Mouse (Mus musculus): ENCODE data around the gene Tcf7l1. TPM values are rescaled to one million over a fixed set of nuclear protein-coding genes. Genes with fewer than 3 reads are reported as not detected.

Gene Tcf7l1
- polyA plus RNA-seq, 1 experiment from 2014 or later: 7.0 TPM

GRCm38 (mm10) chr6:72778779-72779776 lies 10.0 kb downstream of the Tcf7l1 start:
- no peak overlapping the region for H3K4me3 ChIP-seq (replicated peaks)
- no peak for ATAC-seq (ENCODE audit: low FRiP score)
- no peaks in the 10 kb centered on the region for H3K27me3 ChIP-seq (replicated peaks)
- H3K4me2 ChIP-seq: no peak overlapping the region
- H3K4me1 ChIP-seq: no peaks in the 10 kb centered on the region
- no peaks in the 10 kb centered on the region for H3K36me3 ChIP-seq
- 91% methylated on average over 15 of the region's 15 CpGs for WGBS
- no peak overlapping the region for H3K9ac ChIP-seq (replicated peaks)
- no peak overlapping the region for H3K27ac ChIP-seq (replicated peaks)
- H3K9me3 ChIP-seq (replicated peaks): no peaks in the 10 kb centered on the region

GRCm38 (mm10) chr6:72777212-72777611 lies 11.8 kb downstream of the Tcf7l1 start:
- H3K4me1 ChIP-seq: no peaks in the 10 kb centered on the region
- 95% methylated on average over 4 of the region's 4 CpGs for WGBS
- H3K4me2 ChIP-seq: no peak overlapping the region
- H3K9ac ChIP-seq (replicated peaks): no peak overlapping the region
- H3K36me3 ChIP-seq: no peaks in the 10 kb centered on the region
- no peak for ATAC-seq (ENCODE audit: low FRiP score)
- no peaks in the 10 kb centered on the region for H3K27me3 ChIP-seq (replicated peaks)
- H3K9me3 ChIP-seq (replicated peaks): no peaks in the 10 kb centered on the region
- H3K27ac ChIP-seq (replicated peaks): no peak overlapping the region
- H3K4me3 ChIP-seq (replicated peaks): no peak overlapping the region

- H3K4me3 ChIP-seq (replicated peaks): no peak overlapping the region
- H3K9me3 ChIP-seq (replicated peaks): no peaks in the 10 kb centered on the region
- no peak overlapping the region for H3K27ac ChIP-seq (replicated peaks)
- WGBS: 54% methylated on average over 3 of the region's 3 CpGs
- no peaks in the 10 kb centered on the region for H3K36me3 ChIP-seq
- ATAC-seq (ENCODE audit: low FRiP score): no peak
- no peaks in the 10 kb centered on the region for H3K27me3 ChIP-seq (replicated peaks)
- H3K4me2 ChIP-seq: no peak overlapping the region
- peaks cover 5% of the 10 kb centered on the region; the same call in 1 of the 2 replicates for H3K4me1 ChIP-seq
- H3K9ac ChIP-seq (replicated peaks): no peak overlapping the region
These were observed 14.8 kb downstream of the Tcf7l1 start for GRCm38 (mm10) chr6:72774275-72774674.

- H3K9ac ChIP-seq (replicated peaks): no peak overlapping the region
- WGBS: 78% methylated on average over 14 of the region's 14 CpGs
- H3K4me2 ChIP-seq: no peak overlapping the region
- H3K4me1 ChIP-seq: peaks cover 25% of the 10 kb centered on the region
- H3K4me3 ChIP-seq (replicated peaks): no peak overlapping the region
- ATAC-seq (ENCODE audit: low FRiP score): no peak
- no peaks in the 10 kb centered on the region for H3K27me3 ChIP-seq (replicated peaks)
- no peak overlapping the region; the same call in 1 of the 2 replicates for H3K27ac ChIP-seq (replicated peaks)
- H3K9me3 ChIP-seq (replicated peaks): no peaks in the 10 kb centered on the region
- H3K36me3 ChIP-seq: no peaks in the 10 kb centered on the region
These were observed 18.9 kb downstream of the Tcf7l1 start for GRCm38 (mm10) chr6:72769915-72770776.

- Histone ChIP-seq H3K27ac (replicated peaks) (peak overlapping the region; percentile 35; the same call in 1 of the 2 replicates), H3K9ac (replicated peaks) (no peak overlapping the region), H3K4me3 (replicated peaks) (no peak overlapping the region), H3K36me3 (no peaks in the 10 kb centered on the region), H3K4me2 (no peak overlapping the region), H3K9me3 (replicated peaks) (no peaks in the 10 kb centered on the region), H3K4me1 (peaks cover 25% of the 10 kb centered on the region), H3K27me3 (replicated peaks) (no peaks in the 10 kb centered on the region)
- ATAC-seq (ENCODE audit: low FRiP score): no peak
- 85% methylated on average over 13 of the region's 13 CpGs for WGBS
These were observed 19.7 kb downstream of the Tcf7l1 start for GRCm38 (mm10) chr6:72769343-72769742.

GRCm38 (mm10) chr6:72768804-72769203 lies 20.2 kb downstream of the Tcf7l1 start:
- ATAC-seq (ENCODE audit: low FRiP score): no peak
- H3K4me3 ChIP-seq (replicated peaks): no peak overlapping the region
- peaks cover 27% of the 10 kb centered on the region for H3K4me1 ChIP-seq
- no peak overlapping the region for H3K4me2 ChIP-seq
- no peaks in the 10 kb centered on the region for H3K27me3 ChIP-seq (replicated peaks)
- H3K36me3 ChIP-seq: no peaks in the 10 kb centered on the region
- 66% methylated on average over 9 of the region's 9 CpGs for WGBS
- H3K9me3 ChIP-seq (replicated peaks): no peaks in the 10 kb centered on the region
- peak overlapping the region; percentile 35; the same call in 1 of the 2 replicates for H3K27ac ChIP-seq (replicated peaks)
- H3K9ac ChIP-seq (replicated peaks): no peak overlapping the region

- no peak overlapping the region for H3K27ac ChIP-seq (replicated peaks)
- no peak overlapping the region for H3K4me2 ChIP-seq
- no peak overlapping the region for H3K4me3 ChIP-seq (replicated peaks)
- no peaks in the 10 kb centered on the region for H3K27me3 ChIP-seq (replicated peaks)
- no peaks in the 10 kb centered on the region for H3K9me3 ChIP-seq (replicated peaks)
- H3K36me3 ChIP-seq: no peaks in the 10 kb centered on the region
- ATAC-seq (ENCODE audit: low FRiP score): no peak
- H3K9ac ChIP-seq (replicated peaks): no peak overlapping the region
- 97% methylated on average over 9 of the region's 9 CpGs for WGBS
- H3K4me1 ChIP-seq: peaks cover 29% of the 10 kb centered on the region
These were observed 21.0 kb downstream of the Tcf7l1 start for GRCm38 (mm10) chr6:72768097-72768496.

- H3K4me3 ChIP-seq (replicated peaks): no peak overlapping the region
- H3K4me2 ChIP-seq: no peak overlapping the region
- H3K9ac ChIP-seq (replicated peaks): no peak overlapping the region
- no peaks in the 10 kb centered on the region for H3K36me3 ChIP-seq
- peaks cover 27% of the 10 kb centered on the region for H3K4me1 ChIP-seq
- H3K9me3 ChIP-seq (replicated peaks): no peaks in the 10 kb centered on the region
- no peaks in the 10 kb centered on the region for H3K27me3 ChIP-seq (replicated peaks)
- WGBS: 56% methylated on average over 11 of the region's 11 CpGs
- H3K27ac ChIP-seq (replicated peaks): no peak overlapping the region
- ATAC-seq (ENCODE audit: low FRiP score): no peak
These were observed 25.4 kb downstream of the Tcf7l1 start for GRCm38 (mm10) chr6:72763616-72764015.

- no peak overlapping the region for H3K4me3 ChIP-seq (replicated peaks)
- H3K27me3 ChIP-seq (replicated peaks): no peaks in the 10 kb centered on the region
- no peak for ATAC-seq (ENCODE audit: low FRiP score)
- peaks cover 22% of the 10 kb centered on the region for H3K4me1 ChIP-seq
- H3K4me2 ChIP-seq: no peak overlapping the region
- 33% methylated on average over 7 of the region's 7 CpGs for WGBS
- H3K27ac ChIP-seq (replicated peaks): no peak overlapping the region
- no peaks in the 10 kb centered on the region for H3K36me3 ChIP-seq
- H3K9me3 ChIP-seq (replicated peaks): no peaks in the 10 kb centered on the region
- H3K9ac ChIP-seq (replicated peaks): no peak overlapping the region
These were observed 27.4 kb downstream of the Tcf7l1 start for GRCm38 (mm10) chr6:72761645-72762044.

GRCm38 (mm10) chr6:72758239-72759017 lies 30.6 kb downstream of the Tcf7l1 start:
- H3K9ac ChIP-seq (replicated peaks): no peak overlapping the region
- H3K27me3 ChIP-seq (replicated peaks): no peaks in the 10 kb centered on the region
- H3K4me1 ChIP-seq: peaks cover 27% of the 10 kb centered on the region
- H3K4me3 ChIP-seq (replicated peaks): no peak overlapping the region
- H3K9me3 ChIP-seq (replicated peaks): no peaks in the 10 kb centered on the region
- H3K27ac ChIP-seq (replicated peaks): no peak overlapping the region
- no peak for ATAC-seq (ENCODE audit: low FRiP score)
- H3K4me2 ChIP-seq: no peak overlapping the region
- no peaks in the 10 kb centered on the region for H3K36me3 ChIP-seq
- 55% methylated on average over 10 of the region's 10 CpGs for WGBS
